Mouse (Mus musculus): Measurements from ENCODE around the gene Mapk8ip1.

The Mapk8ip1 gene

DNA sequence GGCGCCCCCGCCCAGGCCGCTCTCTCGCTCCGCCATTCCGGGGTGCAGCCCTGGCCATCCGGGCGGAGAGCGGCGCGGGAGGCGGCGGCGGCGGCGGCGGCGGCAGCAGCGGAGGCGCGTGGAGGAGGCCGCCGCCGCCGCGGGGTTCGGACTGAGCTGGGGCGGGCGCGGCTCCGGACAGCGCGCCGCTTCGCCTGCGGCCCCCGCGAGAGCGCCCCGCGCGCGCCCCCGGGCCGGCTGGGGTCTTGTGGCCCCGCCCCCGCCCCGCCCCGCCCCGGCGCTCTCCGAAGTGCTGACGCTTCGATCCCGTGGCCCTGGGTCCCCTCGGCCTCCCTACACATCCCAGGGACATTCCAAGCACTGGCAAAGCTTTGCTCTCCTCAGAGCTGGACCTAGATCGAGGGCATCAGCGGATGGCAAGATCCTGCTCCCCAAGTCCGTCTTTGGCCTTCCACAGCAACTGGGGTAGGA is at the start of gene Mapk8ip1:
Gene Mapk8ip1 (minus strand): TSS at position 173 of the 471 bp plus-strand sequence.
- no peak for DNase-seq (ENCODE audit: low read depth)

DNA sequence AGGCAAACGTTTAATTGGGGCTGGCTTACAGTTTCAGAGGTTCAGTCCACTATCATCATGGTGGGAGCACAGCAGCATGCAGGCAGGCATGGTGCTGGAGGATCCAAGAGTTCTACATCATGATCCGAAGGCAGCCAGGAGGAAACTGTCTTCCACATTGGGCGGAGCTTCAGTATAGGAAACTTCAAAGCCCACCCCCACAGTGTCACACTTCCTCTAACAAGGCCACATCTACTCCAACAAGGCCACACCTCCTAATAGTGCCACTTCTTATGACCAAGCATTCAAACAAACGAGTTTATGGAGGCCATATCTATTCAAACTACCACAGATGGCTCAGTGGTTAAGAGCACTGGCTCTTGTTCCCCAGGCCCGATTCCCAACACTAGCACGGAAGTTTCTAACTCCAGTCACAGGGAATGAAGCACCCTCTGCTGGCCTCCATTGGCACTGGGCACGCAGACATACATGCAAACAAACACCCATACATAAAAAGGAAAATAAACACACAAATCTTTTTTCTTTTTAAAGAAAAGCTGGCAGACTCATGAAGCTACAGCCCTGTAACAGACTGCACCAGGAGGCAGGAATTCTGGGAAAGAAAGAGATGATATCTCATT is 46.2 kb upstream of the Mapk8ip1 start:
- DNase-seq (ENCODE audit: low read depth) = no peak

- DNase-seq (ENCODE audit: low read depth) = no peak
Measured at GRCm38 (mm10) chr2:92446656-92447055, 45.6 kb upstream of the Mapk8ip1 start.

DNA sequence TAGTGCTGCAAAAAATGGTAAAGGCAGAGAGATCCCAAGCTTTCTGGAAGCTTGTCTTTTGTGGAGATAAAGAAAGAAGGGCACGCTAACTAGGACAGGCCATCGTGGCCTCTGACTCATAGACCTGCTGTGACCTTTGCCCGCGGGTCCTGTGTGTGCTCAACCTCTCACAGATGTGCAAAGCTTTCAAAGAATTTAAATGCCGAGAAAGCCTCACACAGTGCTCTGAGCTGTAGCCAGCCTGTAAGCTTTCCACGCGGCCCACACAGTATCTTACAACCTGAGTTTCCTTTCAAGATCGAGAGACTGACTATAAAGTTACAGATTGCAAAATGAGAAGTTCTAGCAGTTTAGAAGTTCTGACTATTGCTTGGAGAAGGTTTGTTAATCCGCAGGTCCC is 44.8 kb upstream of the Mapk8ip1 start:
- no peak for DNase-seq (ENCODE audit: low read depth)

DNA sequence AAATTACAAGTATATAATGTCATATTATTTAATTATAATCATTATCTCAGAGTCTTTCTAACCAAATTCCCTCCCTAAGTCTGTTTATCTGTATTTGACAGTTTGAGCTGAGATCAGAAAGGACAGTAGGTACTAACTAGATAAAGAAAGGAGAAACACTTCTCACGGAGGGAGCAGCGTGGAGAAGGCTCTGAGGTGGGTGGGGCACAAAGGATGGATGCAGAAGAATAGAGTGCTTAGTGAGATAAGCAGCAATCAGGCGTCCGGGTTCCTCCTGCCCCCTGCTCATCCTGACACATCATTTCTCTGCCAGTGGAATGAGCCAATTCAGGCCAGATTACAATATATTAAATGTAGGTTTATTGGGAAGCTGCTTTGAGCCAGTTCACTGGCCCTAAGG is 43.3 kb upstream of the Mapk8ip1 start:
- no peak for DNase-seq (ENCODE audit: low read depth)

GRCm38 (mm10) chr2:92443313-92443712 is 42.2 kb upstream of the Mapk8ip1 start:
- DNase-seq (ENCODE audit: low read depth) = no peak

DNA sequence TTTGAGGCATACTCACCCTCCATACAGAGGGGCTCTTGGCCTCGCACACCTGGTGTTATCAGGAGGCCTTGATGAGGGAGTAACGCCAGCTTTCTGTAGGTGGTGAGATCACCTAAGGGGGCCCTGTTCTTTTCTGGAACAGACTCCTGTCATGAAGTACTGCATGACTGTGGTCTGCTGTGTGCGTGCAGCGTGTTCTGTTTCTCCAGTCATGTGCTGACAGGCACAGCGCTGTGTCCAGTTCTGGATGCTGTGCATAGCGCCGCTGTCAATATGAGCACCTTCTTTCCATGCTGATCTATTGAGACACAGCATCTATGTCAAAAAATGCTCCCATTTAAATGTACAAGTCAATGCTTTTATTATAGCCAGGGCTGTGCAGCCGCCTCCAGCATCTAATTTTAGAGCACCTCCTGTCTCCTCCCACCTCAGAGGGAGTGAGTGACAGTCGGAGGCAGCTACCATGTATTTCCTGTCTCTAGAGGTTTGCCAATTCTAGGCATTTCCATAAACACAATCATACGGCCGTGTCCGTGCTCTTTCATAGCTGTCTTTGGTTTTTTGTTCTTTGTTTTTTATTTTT is 41.4 kb upstream of the Mapk8ip1 start:
- peak; percentile 52 for DNase-seq (ENCODE audit: low read depth)

- no peak for DNase-seq (ENCODE audit: low read depth)
Measured at GRCm38 (mm10) chr2:92440432-92440831, 39.4 kb upstream of the Mapk8ip1 start.

GRCm38 (mm10) chr2:92438567-92438966 is 37.5 kb upstream of the Mapk8ip1 start:
- no peak for DNase-seq (ENCODE audit: low read depth)

- peak; percentile 92 for DNase-seq (ENCODE audit: low read depth)
Measured at GRCm38 (mm10) chr2:92437875-92438274, 36.8 kb upstream of the Mapk8ip1 start.

- peak; percentile 80 for DNase-seq (ENCODE audit: low read depth)
Measured at GRCm38 (mm10) chr2:92437366-92437765, 36.3 kb upstream of the Mapk8ip1 start.

- DNase-seq (ENCODE audit: low read depth) = no peak
Measured at GRCm38 (mm10) chr2:92435023-92435422, 34.0 kb upstream of the Mapk8ip1 start.

GRCm38 (mm10) chr2:92434375-92434745 is 33.3 kb upstream of the Mapk8ip1 start:
- DNase-seq (ENCODE audit: low read depth) = no peak

GRCm38 (mm10) chr2:92433578-92434374 is 32.7 kb upstream of the Mapk8ip1 start, which contains the start of gene Cry2:
TSS of gene Cry2 (minus strand) at chr2:92434043.
- DNase-seq (ENCODE audit: low read depth) = peak; percentile 99

- DNase-seq (ENCODE audit: low read depth) = peak; percentile 64
Measured at GRCm38 (mm10) chr2:92432299-92433295, 31.5 kb upstream of the Mapk8ip1 start.

- DNase-seq (ENCODE audit: low read depth) = no peak
Measured at GRCm38 (mm10) chr2:92431611-92432179, 30.6 kb upstream of the Mapk8ip1 start.

- no peak for DNase-seq (ENCODE audit: low read depth)
Measured at GRCm38 (mm10) chr2:92430723-92431541, 29.9 kb upstream of the Mapk8ip1 start.

- DNase-seq (ENCODE audit: low read depth) = no peak
Measured at GRCm38 (mm10) chr2:92430089-92430488, 29.0 kb upstream of the Mapk8ip1 start.

DNA sequence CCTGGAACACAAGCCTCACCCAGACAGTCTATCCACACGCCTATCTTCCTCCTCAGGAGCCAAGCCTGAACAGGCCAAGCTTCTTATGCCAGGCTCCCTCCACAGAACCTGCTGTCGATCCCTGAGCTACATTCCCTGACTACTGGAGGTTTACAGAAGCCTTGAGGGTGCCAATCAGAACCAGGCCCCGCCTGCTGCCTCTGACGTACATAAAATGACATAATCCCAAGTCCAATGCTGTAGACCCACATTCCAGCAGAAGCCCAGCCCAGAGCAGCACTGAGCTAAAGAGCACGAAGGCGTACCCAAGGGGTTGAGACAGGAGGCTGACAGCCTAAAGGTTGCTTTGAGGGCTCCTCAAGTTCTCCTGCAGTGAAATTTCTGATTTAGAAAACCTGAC is 26.8 kb upstream of the Mapk8ip1 start:
- no peak for DNase-seq (ENCODE audit: low read depth)

DNA sequence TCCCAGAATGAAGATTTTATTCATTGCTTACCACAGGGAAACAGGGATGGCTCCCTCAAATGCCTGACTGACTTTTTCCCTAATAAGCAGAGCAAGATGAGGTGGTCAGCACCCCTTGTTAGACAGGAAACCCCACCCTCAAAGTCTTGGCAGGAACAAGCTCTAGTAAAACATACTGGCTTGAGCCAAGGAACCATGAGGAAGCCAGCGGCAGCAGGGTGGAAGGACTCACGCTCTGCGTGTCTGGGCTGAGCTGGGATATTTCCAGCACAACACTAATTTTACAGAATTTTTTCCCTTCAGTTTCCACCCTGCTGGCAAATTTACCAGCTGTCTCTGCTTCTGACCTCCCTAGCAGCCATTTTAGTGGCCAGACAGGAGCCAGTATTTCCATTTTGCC is 25.4 kb upstream of the Mapk8ip1 start:
- no peak for DNase-seq (ENCODE audit: low read depth)

DNA sequence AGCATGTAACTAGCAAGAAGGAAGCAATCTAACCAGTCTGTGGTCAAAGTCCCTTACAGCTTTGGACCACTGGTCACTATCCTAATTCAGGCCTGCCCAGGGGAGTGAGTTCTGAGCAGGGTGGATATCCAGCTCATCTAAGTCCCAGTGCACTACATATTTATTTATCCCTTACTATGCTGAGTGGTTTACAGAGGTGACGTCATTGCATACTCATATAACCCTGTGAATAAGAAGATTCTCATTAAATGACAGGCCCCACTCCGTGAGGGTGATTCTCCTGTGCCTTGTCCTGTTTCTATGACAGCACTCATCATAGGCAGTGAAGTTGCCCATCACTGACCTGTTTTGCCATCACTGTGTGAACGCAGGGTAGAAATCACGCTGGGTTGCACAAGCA is 24.3 kb upstream of the Mapk8ip1 start:
- DNase-seq (ENCODE audit: low read depth) = no peak

All from 416B (cell line).